In the genomic region with DNA sequence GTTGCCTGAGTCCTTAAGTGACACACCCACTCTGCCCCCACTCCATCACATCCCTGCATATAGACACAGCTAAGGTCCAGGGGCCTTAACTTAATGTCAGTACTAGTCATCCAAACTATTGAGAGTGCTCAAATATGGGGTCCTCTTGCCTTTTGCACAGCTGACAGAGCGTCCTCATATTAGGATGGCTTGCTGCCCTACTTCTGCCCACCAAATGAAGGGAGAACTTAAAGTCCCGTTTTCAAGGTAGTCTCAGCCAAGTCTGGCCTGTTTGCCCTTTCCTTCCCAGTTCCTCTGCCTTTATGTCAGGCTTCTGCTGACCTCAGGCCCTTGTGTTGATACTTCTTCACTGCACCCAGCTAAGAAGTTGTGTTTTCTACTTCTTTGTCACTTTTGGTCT, we compare ENCODE assay signal across 16 mouse cellular contexts.
"Had no signal": no experiment of that assay in that cellular context is flagged by ENCODE, and none has a peak within 500 bp of the region (broad histone marks: within the 10 kb centered on the region; RNA-seq: fewer than 3 reads in every experiment).

No protein-coding gene starts in this region.

- H3K27me3 ChIP-seq: neural tube, embryonic 13.5 days; neural tube, embryonic 15.5 days; stomach, embryonic 15.5 days had no signal

- ATAC-seq: midbrain, embryonic 16.5 days had no signal

- H3K4me1 ChIP-seq: neural tube, embryonic 13.5 days; neural tube, embryonic 15.5 days; stomach, embryonic 15.5 days had no signal

- H3K27ac ChIP-seq: midbrain, embryonic 10.5 days; neural tube, embryonic 13.5 days; neural tube, embryonic 15.5 days; stomach, embryonic 15.5 days; stomach, postnatal 0 days had no signal

- H3K4me3 ChIP-seq: midbrain, embryonic 10.5 days; myocyte; neural tube, embryonic 13.5 days; neural tube, embryonic 15.5 days; stomach, embryonic 15.5 days had no signal

- DNase-seq: lung, adult 18-20 months; lung, embryonic 14.5 days; lung, postnatal 10 days; lung, postnatal 4 days; midbrain, embryonic 14.5 days; right cerebral cortex, postnatal 14 days; thymus, adult 2 months; thymus, postnatal 25 days; thymus, postnatal 4 days had no signal

- H3K9ac ChIP-seq: lung, embryonic 14.5 days; neural tube, embryonic 13.5 days; neural tube, embryonic 15.5 days; stomach, embryonic 15.5 days had no signal

- H3K36me3 ChIP-seq: stomach, embryonic 15.5 days had no signal

- H3K4me2 ChIP-seq: lung, embryonic 14.5 days; neural tube, embryonic 13.5 days; neural tube, embryonic 15.5 days; stomach, embryonic 15.5 days had no signal

- H3K9me3 ChIP-seq: midbrain, embryonic 10.5 days; neural tube, embryonic 13.5 days; neural tube, embryonic 15.5 days; stomach, embryonic 15.5 days had no signal
